Mouse (Mus musculus) kidney, embryonic 14.5 days (tissue): Measurements from ENCODE around the gene Fsd1. TPM values are rescaled to one million over a fixed set of nuclear protein-coding genes. Genes with fewer than 3 reads are reported as not detected.
A peak's percentile ranks its signal among the peaks of the same experiment; 100 is the strongest.

Experiments used
- ATAC-seq: fragments of 200-750 bp; cut with Nextera tagmentation; 2 replicates; pipeline ENCODE4 v1.8.0; 2017; ENCODE audit warnings: moderate number of reproducible peaks, mild to moderate bottlenecking, moderate TSS enrichment, moderate library complexity; ENCODE audit not compliant: low FRiP score, low TSS enrichment
- H3K27ac ChIP-seq: fragments of 300-500 bp; sonication (generic); 2 replicates; pipeline ENCODE4 v1.5.1; 2014; ENCODE audit warnings: low read depth, mild to moderate bottlenecking, low read length, moderate library complexity, mixed read lengths
- H3K27me3 ChIP-seq: fragments of 300-500 bp; sonication (generic); 2 replicates; pipeline ENCODE4 v1.6.1; 2014; ENCODE audit warnings: mild to moderate bottlenecking, low read length; ENCODE audit not compliant: control insufficient read depth, insufficient read depth
- H3K36me3 ChIP-seq: fragments of 300-500 bp; sonication (generic); 2 replicates; pipeline ENCODE4 v1.6.1; 2014; ENCODE audit warnings: low read length, mixed read lengths; ENCODE audit not compliant: control insufficient read depth, insufficient read depth
- H3K4me1 ChIP-seq: fragments of 300-500 bp; sonication (generic); 2 replicates; pipeline ENCODE4 v1.6.1; 2014; ENCODE audit warnings: low read length, mixed read lengths; ENCODE audit not compliant: control insufficient read depth, insufficient read depth
- H3K4me2 ChIP-seq: fragments of 300-500 bp; sonication (generic); replicated peaks from 2 replicates; pipeline ENCODE4 v1.6.1; 2014; ENCODE audit warnings: low read depth, mild to moderate bottlenecking, low read length
- H3K4me3 ChIP-seq: fragments of 300-500 bp; sonication (generic); 2 replicates; pipeline ENCODE4 v1.5.1; 2014; ENCODE audit warnings: mild to moderate bottlenecking, low read length
- H3K9ac ChIP-seq: fragments of 300-500 bp; sonication (generic); 2 replicates; pipeline ENCODE4 v1.6.1; 2014; ENCODE audit warnings: low read depth, mild to moderate bottlenecking, low read length, moderate library complexity
- H3K9me3 ChIP-seq: fragments of 300-500 bp; sonication (generic); 2 replicates; pipeline ENCODE4 v1.6.1; 2016; ENCODE audit warnings: low read length; ENCODE audit not compliant: control insufficient read depth
- WGBS: fragments of 180-500 bp; shearing (Covaris S2); extraction: QIAGEN DNeasy Blood & Tissue Kit; methylation state at CpG from one replicate; pipeline ENCODE4 v1.1.7; 2014; 5-methylcytosine and 5-hydroxymethylcytosine counted together
- polyA plus RNA-seq: library from polyadenylated mRNA; unstranded; fragments of >200 nt; fragmentation: Nextera tagmentation; extraction: Ambion mirVana; gene quantifications from 2 replicates; pipeline ENCODE4 v1.2.1, GENCODE M21; 2014

Gene Fsd1
- polyA plus RNA-seq, 1 experiment from 2014 or later, result 25.7 TPM

- Histone ChIP-seq H3K9me3 (no peaks in the 10 kb centered on the region), H3K4me1 (peaks cover 13% of the 10 kb centered on the region), H3K27ac (no peak overlapping the region), H3K36me3 (peaks cover 17% of the 10 kb centered on the region), H3K9ac (no peak overlapping the region; the same call in 1 of the 2 replicates), H3K27me3 (no peaks in the 10 kb centered on the region), H3K4me3 (no peak overlapping the region), H3K4me2 (no peak overlapping the region)
- 65% methylated on average over 1 of the region's 1 CpGs for WGBS
- no peak for ATAC-seq
Measured at GRCm38 (mm10) chr17:56026881-56027280, 40.6 kb downstream of the Fsd1 start.

DNA sequence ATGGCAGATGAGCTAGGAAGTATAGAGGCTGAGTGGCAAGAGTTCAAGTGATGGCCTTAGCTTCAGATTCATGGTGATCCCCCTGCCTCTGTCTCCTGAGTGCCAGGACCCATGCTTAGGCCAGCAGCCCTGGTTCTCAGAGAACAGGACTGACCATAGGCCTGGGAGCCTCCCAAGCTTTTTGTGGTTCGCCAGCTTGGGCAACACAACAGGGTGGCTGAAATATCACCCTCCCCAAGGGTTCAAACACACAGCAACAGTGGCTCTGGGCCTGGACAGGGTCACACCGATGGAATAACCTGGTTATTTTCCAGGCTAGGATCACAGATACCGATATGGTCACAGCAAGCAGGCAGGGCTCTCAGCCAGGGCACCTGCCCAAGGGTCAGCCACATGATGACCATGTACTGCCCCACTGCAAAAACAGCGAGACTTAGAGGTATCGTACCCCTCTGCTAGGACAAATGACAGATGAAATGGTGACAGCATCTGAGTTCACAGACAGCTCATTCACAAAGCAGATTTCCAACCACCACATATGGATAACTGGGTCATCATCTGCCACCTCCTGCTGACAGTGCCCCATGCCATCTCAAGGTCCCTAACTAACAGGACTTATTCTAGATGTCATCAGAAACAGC lies 41.6 kb downstream of the Fsd1 start:
- WGBS, result 81% methylated on average over 5 of the region's 5 CpGs
- no peak overlapping the region for H3K4me2 ChIP-seq
- H3K4me3 ChIP-seq, result no peak overlapping the region
- H3K27ac ChIP-seq, result no peak overlapping the region
- H3K9ac ChIP-seq, result no peak overlapping the region
- ATAC-seq, result no peak
- H3K9me3 ChIP-seq, result no peaks in the 10 kb centered on the region
- peaks cover 17% of the 10 kb centered on the region for H3K36me3 ChIP-seq
- H3K27me3 ChIP-seq, result no peaks in the 10 kb centered on the region
- peaks cover 18% of the 10 kb centered on the region for H3K4me1 ChIP-seq

GRCm38 (mm10) chr17:56030238-56030870 lies 44.0 kb downstream of the Fsd1 start:
- Histone ChIP-seq H3K27ac (no peak overlapping the region), H3K36me3 (peaks cover 36% of the 10 kb centered on the region), H3K9ac (no peak overlapping the region), H3K27me3 (no peaks in the 10 kb centered on the region), H3K4me3 (no peak overlapping the region), H3K9me3 (no peaks in the 10 kb centered on the region), H3K4me1 (peaks cover 27% of the 10 kb centered on the region), H3K4me2 (no peak overlapping the region)
- ATAC-seq, result peak; percentile 3; the same call in 1 of the 2 replicates
- 89% methylated on average over 9 of the region's 9 CpGs for WGBS

DNA sequence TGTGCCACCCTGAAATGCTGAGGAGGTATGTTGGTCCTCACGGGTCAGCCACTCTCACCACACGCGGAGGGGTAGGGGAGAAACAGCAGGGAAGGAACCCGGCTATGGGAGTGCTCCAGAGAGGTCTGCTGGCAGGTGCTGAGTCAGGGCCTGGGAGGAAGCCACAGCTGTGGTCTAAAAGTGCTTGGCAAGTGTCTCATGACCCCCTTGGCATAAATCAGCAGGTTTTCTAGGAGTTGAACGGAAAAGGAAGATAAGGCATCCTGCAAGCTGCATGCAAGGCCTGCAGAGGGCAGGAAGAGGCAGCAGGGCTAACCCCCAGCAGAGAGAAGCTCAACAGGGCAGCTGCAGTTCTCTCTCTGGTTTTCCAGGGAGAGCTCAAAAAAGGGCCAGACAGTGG lies 44.6 kb downstream of the Fsd1 start:
- peak; percentile 39; the same call in 1 of the 2 replicates for ATAC-seq
- Histone ChIP-seq H3K27ac (no peak overlapping the region), H3K4me3 (no peak overlapping the region), H3K36me3 (peaks cover 36% of the 10 kb centered on the region), H3K9me3 (no peaks in the 10 kb centered on the region), H3K27me3 (no peaks in the 10 kb centered on the region), H3K4me2 (no peak overlapping the region), H3K4me1 (peaks cover 30% of the 10 kb centered on the region), H3K9ac (0 out of 2 replicates have a peak overlapping the region, but pooled peaks have one; percentile 12)
- 38% methylated on average over 5 of the region's 5 CpGs for WGBS

DNA sequence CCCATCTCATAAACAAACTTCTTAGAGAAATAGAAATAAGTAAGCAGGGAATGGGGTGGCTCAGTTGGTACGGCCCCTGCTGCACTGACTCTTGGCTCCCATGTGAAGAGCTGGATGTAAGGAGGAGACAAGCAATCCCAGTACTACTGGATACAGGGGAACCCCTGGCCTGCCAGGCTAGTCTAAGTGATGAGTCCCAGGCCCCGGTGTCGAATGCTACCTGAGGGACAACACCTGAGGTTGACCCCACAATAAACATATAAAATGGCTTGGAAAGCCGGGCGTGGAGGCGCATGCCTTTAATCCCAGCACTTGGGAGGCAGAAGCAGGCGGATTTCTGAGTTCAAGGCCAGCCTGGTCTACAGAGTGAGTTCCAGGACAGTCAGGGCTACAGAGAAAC lies 45.1 kb downstream of the Fsd1 start:
- Histone ChIP-seq H3K27ac (no peak overlapping the region), H3K9me3 (no peaks in the 10 kb centered on the region), H3K36me3 (peaks cover 36% of the 10 kb centered on the region), H3K27me3 (no peaks in the 10 kb centered on the region), H3K4me1 (peaks cover 30% of the 10 kb centered on the region), H3K9ac (0 out of 2 replicates have a peak overlapping the region, but pooled peaks have one; percentile 12), H3K4me3 (no peak overlapping the region), H3K4me2 (no peak overlapping the region)
- no peak for ATAC-seq
- 84% methylated on average over 7 of the region's 7 CpGs for WGBS

DNA sequence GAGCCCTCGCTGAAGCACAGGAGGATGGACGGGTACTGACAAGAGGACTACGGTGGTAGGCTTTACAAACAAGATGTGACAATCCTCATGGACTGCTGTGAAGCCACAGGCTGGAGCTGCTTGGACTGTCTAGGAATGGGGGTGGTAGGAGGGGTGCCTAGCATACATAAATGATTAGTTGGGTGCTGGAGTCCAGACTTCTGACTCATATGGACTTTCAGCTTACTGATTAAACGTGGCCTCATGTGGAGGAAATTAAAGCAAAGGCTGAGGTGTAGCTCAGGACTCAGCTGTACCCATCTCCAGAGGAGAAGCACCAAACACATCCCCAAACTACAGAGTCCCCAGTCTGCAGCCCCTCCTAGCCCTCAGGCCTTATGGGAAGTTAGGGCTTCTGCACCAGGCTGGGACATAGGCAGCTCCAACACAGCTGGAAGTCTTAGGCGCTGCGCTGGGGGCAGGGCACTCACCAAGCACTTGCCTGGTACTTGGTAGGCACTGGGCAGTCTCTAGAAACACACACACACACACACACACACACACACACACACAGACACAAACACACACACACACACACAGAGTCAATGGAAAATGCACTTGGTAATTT lies 45.9 kb downstream of the Fsd1 start:
- H3K36me3 ChIP-seq, result peaks cover 36% of the 10 kb centered on the region
- H3K27ac ChIP-seq, result 0 out of 2 replicates have a peak overlapping the region, but pooled peaks have one; percentile 24
- no peak overlapping the region for H3K4me3 ChIP-seq
- H3K9ac ChIP-seq, result no peak overlapping the region
- no peak overlapping the region; the same call in 1 of the 2 replicates for H3K4me2 ChIP-seq
- H3K27me3 ChIP-seq, result no peaks in the 10 kb centered on the region
- H3K9me3 ChIP-seq, result no peaks in the 10 kb centered on the region
- ATAC-seq, result no peak
- peaks cover 30% of the 10 kb centered on the region for H3K4me1 ChIP-seq
- 73% methylated on average over 6 of the region's 6 CpGs for WGBS

- H3K27ac ChIP-seq, result no peak overlapping the region
- ATAC-seq, result no peak
- no peaks in the 10 kb centered on the region for H3K9me3 ChIP-seq
- no peak overlapping the region for H3K4me2 ChIP-seq
- no peak overlapping the region for H3K4me3 ChIP-seq
- H3K9ac ChIP-seq, result no peak overlapping the region
- H3K27me3 ChIP-seq, result no peaks in the 10 kb centered on the region
- WGBS, result 68% methylated on average over 7 of the region's 7 CpGs
- H3K36me3 ChIP-seq, result peaks cover 36% of the 10 kb centered on the region
- H3K4me1 ChIP-seq, result peaks cover 30% of the 10 kb centered on the region
Measured at GRCm38 (mm10) chr17:56032831-56033230, 46.5 kb downstream of the Fsd1 start.

- WGBS, result 90% methylated on average over 7 of the region's 7 CpGs
- Histone ChIP-seq H3K9me3 (no peaks in the 10 kb centered on the region), H3K4me3 (no peak overlapping the region), H3K27ac (no peak overlapping the region), H3K27me3 (no peaks in the 10 kb centered on the region), H3K4me2 (no peak overlapping the region), H3K4me1 (peaks cover 30% of the 10 kb centered on the region), H3K36me3 (peaks cover 25% of the 10 kb centered on the region), H3K9ac (peak overlapping the region; percentile 94; the same call in 1 of the 2 replicates)
- ATAC-seq, result no peak
Measured at GRCm38 (mm10) chr17:56034040-56034725, 47.9 kb downstream of the Fsd1 start.
